Mouse (Mus musculus): ENCODE measurements at regions not wholly inside any gene's neighbourhood (a gene's known extent, or its start where the extent isn't known, plus 50 kb on each side); places are given as distances from the start of the nearest gene placed in this dataset.

DNA sequence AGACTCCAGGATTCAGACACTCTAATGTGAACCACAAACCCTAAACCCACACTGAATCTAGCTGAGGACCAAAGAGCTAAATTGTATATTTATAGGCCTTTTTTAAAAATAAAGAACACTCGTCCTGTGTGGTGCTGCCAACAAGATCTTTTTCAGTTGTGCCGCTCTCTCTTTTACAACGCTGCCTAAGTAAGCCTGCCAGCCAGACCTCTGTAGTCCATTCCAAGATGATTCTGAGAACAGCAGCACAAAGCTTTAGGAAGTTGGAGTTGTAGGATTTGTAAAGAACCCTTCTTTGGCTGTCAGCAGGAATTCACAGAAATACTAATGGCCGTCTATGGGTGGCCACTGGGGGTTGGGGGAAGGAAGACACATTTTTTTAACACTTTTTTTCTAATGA is 123.6 kb upstream of the Car8 start:
- no peak for ATAC-seq (ENCODE audit: low read depth)
- Histone ChIP-seq H3K9me3 (replicated peaks; ENCODE audit: control insufficient read depth, low read length) (no peaks in the 10 kb centered on the region), H3K9ac (ENCODE audit: low read depth, low read length) (no peak overlapping the region), H3K4me1 (ENCODE audit: control insufficient read depth, low read depth, low read length) (no peaks in the 10 kb centered on the region), H3K36me3 (ENCODE audit: control insufficient read depth, insufficient read depth) (no peaks in the 10 kb centered on the region), H3K27ac (ENCODE audit: low read length) (no peak overlapping the region), H3K4me3 (ENCODE audit: low read depth, low read length) (no peak overlapping the region), H3K4me2 (ENCODE audit: low read depth, low read length) (no peak overlapping the region), H3K27me3 (ENCODE audit: control insufficient read depth, insufficient read depth, low read depth, low read length) (no peaks in the 10 kb centered on the region)
- WGBS (ENCODE audit: insufficient replicate concordance) = 60% methylated on average over 4 of the region's 4 CpGs

DNA sequence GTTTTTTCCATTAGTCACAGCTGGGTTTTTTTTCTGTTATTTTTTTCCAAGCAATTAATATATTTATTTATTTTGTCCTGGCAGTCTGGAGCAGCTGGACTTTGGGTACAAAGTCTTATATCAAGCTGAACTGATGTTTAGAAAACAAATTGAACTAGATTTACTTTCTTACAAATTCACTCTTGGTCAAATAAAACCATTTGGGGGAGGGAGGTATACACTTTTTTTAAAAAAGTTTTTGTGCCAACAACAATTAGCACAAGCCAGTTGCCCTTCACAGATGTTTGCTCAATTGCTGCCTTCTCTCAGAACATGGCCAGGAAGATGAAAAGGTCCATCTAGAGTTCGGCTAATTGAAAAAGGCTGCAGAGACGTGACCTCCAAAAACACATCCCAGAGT is 123.1 kb upstream of the Car8 start:
- no peak overlapping the region for H3K4me2 ChIP-seq (ENCODE audit: low read depth, low read length)
- H3K27ac ChIP-seq (ENCODE audit: low read length) = no peak overlapping the region
- H3K9me3 ChIP-seq (replicated peaks; ENCODE audit: control insufficient read depth, low read length) = no peaks in the 10 kb centered on the region
- H3K36me3 ChIP-seq (ENCODE audit: control insufficient read depth, insufficient read depth) = no peaks in the 10 kb centered on the region
- WGBS (ENCODE audit: insufficient replicate concordance) = 41% methylated on average over 2 of the region's 2 CpGs
- H3K27me3 ChIP-seq (ENCODE audit: control insufficient read depth, insufficient read depth, low read depth, low read length) = no peaks in the 10 kb centered on the region
- H3K4me1 ChIP-seq (ENCODE audit: control insufficient read depth, low read depth, low read length) = no peaks in the 10 kb centered on the region
- ATAC-seq (ENCODE audit: low read depth) = no peak
- no peak overlapping the region for H3K9ac ChIP-seq (ENCODE audit: low read depth, low read length)
- no peak overlapping the region for H3K4me3 ChIP-seq (ENCODE audit: low read depth, low read length)

DNA sequence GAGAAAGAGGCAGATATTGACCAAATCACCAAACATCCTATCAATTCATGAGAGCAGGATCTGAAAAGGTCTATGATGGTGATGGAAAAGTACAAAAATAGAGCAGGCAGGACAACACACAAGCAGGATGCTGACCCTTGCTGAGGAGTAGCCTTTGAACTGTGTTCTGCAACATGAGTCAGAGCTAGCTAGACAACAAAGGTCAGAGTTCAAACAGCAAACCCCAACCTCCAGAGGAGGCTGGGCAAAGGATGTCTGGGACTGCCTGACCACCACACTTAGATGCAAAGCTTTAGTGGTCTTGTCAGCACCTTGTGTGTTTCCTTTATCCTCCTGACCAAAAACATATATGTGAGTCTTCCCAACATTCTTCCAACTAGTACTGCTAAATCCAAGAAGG is 122.5 kb upstream of the Car8 start:
- no peaks in the 10 kb centered on the region for H3K9me3 ChIP-seq (replicated peaks; ENCODE audit: control insufficient read depth, low read length)
- H3K27ac ChIP-seq (ENCODE audit: low read length) = no peak overlapping the region
- no peak overlapping the region for H3K4me3 ChIP-seq (ENCODE audit: low read depth, low read length)
- no peaks in the 10 kb centered on the region for H3K4me1 ChIP-seq (ENCODE audit: control insufficient read depth, low read depth, low read length)
- H3K9ac ChIP-seq (ENCODE audit: low read depth, low read length) = no peak overlapping the region
- H3K27me3 ChIP-seq (ENCODE audit: control insufficient read depth, insufficient read depth, low read depth, low read length) = no peaks in the 10 kb centered on the region
- ATAC-seq (ENCODE audit: low read depth) = peak; percentile 45; the same call in 1 of the 2 replicates
- no peaks in the 10 kb centered on the region for H3K36me3 ChIP-seq (ENCODE audit: control insufficient read depth, insufficient read depth)
- H3K4me2 ChIP-seq (ENCODE audit: low read depth, low read length) = no peak overlapping the region

- ATAC-seq (ENCODE audit: low read depth) = no peak
- H3K27ac ChIP-seq (ENCODE audit: low read length) = no peak overlapping the region
- no peak overlapping the region for H3K4me2 ChIP-seq (ENCODE audit: low read depth, low read length)
- H3K4me1 ChIP-seq (ENCODE audit: control insufficient read depth, low read depth, low read length) = no peaks in the 10 kb centered on the region
- H3K36me3 ChIP-seq (ENCODE audit: control insufficient read depth, insufficient read depth) = no peaks in the 10 kb centered on the region
- WGBS (ENCODE audit: insufficient replicate concordance) = 70% methylated on average over 1 of the region's 1 CpGs
- H3K27me3 ChIP-seq (ENCODE audit: control insufficient read depth, insufficient read depth, low read depth, low read length) = no peaks in the 10 kb centered on the region
- no peak overlapping the region for H3K9ac ChIP-seq (ENCODE audit: low read depth, low read length)
- no peak overlapping the region for H3K4me3 ChIP-seq (ENCODE audit: low read depth, low read length)
- no peaks in the 10 kb centered on the region for H3K9me3 ChIP-seq (replicated peaks; ENCODE audit: control insufficient read depth, low read length)
Observed at GRCm38 (mm10) chr4:8357443-8357842, 118.6 kb upstream of the Car8 start.

DNA sequence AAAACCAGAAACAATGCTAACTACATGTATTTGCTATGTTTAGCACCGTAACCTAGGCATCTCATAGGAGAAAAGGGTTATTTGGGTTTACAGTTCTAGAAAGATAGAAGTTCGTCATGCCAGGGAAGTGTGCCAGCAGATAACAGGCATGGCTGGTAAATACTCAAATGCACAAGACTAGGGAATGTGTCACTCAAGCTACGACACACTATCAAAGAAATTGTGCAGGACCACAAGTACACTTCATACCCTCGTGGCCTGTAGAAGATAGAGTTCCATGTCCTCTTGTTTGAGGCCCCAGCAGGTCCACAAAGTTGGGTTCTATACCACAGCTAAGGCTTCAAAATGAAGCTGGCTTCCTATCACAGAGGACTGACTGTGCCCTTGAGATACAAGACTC is 103.1 kb upstream of the Car8 start:
- Histone ChIP-seq H3K36me3 (ENCODE audit: control insufficient read depth, insufficient read depth) (no peaks in the 10 kb centered on the region), H3K27me3 (ENCODE audit: control insufficient read depth, insufficient read depth, low read depth, low read length) (no peaks in the 10 kb centered on the region), H3K27ac (ENCODE audit: low read length) (no peak overlapping the region), H3K9ac (ENCODE audit: low read depth, low read length) (no peak overlapping the region), H3K9me3 (replicated peaks; ENCODE audit: control insufficient read depth, low read length) (no peaks in the 10 kb centered on the region), H3K4me3 (ENCODE audit: low read depth, low read length) (no peak overlapping the region), H3K4me1 (ENCODE audit: control insufficient read depth, low read depth, low read length) (no peaks in the 10 kb centered on the region), H3K4me2 (ENCODE audit: low read depth, low read length) (no peak overlapping the region)
- 50% methylated on average over 4 of the region's 4 CpGs for WGBS (ENCODE audit: insufficient replicate concordance)
- no peak for ATAC-seq (ENCODE audit: low read depth)

DNA sequence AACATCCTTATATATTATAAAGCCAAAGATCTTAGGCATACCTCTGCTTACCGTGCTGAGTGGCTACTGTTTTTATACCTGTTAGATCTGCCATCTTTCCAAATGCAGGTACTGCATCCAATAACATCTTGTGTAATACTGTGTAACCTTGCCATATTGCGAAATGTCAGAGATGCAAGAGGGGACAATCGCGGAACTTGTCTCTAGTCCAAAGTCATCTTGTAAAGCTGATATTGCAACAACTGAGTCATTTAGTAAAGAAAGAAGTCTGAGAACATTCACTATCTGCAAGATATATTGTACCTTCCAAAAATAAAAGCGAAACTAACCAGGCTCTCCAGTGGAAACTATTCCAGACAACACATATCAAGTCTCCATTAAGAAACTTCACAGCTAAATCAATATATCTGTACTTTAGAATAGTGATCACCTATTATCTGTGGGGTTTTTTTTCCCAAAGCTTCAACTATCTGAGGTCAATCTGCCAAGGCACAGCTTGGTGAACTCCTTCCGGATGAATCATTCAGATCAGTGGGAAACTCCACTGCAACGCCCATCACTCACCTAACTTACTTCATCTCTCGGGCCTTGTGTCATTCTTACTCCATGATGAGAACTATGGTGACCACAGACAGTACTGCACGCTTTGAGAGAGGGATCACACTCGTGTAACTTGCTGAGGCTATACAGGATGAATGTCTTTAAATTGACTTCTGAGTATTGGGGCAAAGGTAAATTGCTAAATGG is 70.6 kb upstream of the Car8 start:
- Histone ChIP-seq H3K9ac (ENCODE audit: low read depth, low read length) (no peak overlapping the region), H3K27me3 (ENCODE audit: control insufficient read depth, insufficient read depth, low read depth, low read length) (no peaks in the 10 kb centered on the region), H3K27ac (ENCODE audit: low read length) (no peak overlapping the region), H3K4me2 (ENCODE audit: low read depth, low read length) (no peak overlapping the region), H3K4me3 (ENCODE audit: low read depth, low read length) (no peak overlapping the region), H3K36me3 (ENCODE audit: control insufficient read depth, insufficient read depth) (no peaks in the 10 kb centered on the region), H3K9me3 (replicated peaks; ENCODE audit: control insufficient read depth, low read length) (no peaks in the 10 kb centered on the region), H3K4me1 (ENCODE audit: control insufficient read depth, low read depth, low read length) (no peaks in the 10 kb centered on the region)
- 58% methylated on average over 10 of the region's 10 CpGs for WGBS (ENCODE audit: insufficient replicate concordance)
- ATAC-seq (ENCODE audit: low read depth) = peak; percentile 73

GRCm38 (mm10) chr4:8292563-8292962 is 53.7 kb upstream of the Car8 start:
- Histone ChIP-seq H3K9me3 (replicated peaks; ENCODE audit: control insufficient read depth, low read length) (no peaks in the 10 kb centered on the region), H3K9ac (ENCODE audit: low read depth, low read length) (no peak overlapping the region), H3K4me1 (ENCODE audit: control insufficient read depth, low read depth, low read length) (no peaks in the 10 kb centered on the region), H3K4me3 (ENCODE audit: low read depth, low read length) (no peak overlapping the region), H3K27me3 (ENCODE audit: control insufficient read depth, insufficient read depth, low read depth, low read length) (no peaks in the 10 kb centered on the region), H3K36me3 (ENCODE audit: control insufficient read depth, insufficient read depth) (no peaks in the 10 kb centered on the region), H3K4me2 (ENCODE audit: low read depth, low read length) (no peak overlapping the region), H3K27ac (ENCODE audit: low read length) (no peak overlapping the region)
- no peak for ATAC-seq (ENCODE audit: low read depth)
- 67% methylated on average over 1 of the region's 1 CpGs for WGBS (ENCODE audit: insufficient replicate concordance)

- 51% methylated on average over 11 of the region's 11 CpGs for WGBS (ENCODE audit: insufficient replicate concordance)
- ATAC-seq (ENCODE audit: low read depth) = no peak
- H3K9ac ChIP-seq (ENCODE audit: low read depth, low read length) = no peak overlapping the region
Observed at GRCm38 (mm10) chr4:8291528-8292492, 53.0 kb upstream of the Car8 start.

GRCm38 (mm10) chr4:8289901-8290300 is 51.1 kb upstream of the Car8 start:
- ATAC-seq (ENCODE audit: low read depth) = no peak
- WGBS (ENCODE audit: insufficient replicate concordance) = 34% methylated on average over 5 of the region's 5 CpGs
- Histone ChIP-seq H3K9ac (ENCODE audit: low read depth, low read length) (no peak overlapping the region), H3K27me3 (ENCODE audit: control insufficient read depth, insufficient read depth, low read depth, low read length) (no peaks in the 10 kb centered on the region), H3K27ac (ENCODE audit: low read length) (no peak overlapping the region), H3K9me3 (replicated peaks; ENCODE audit: control insufficient read depth, low read length) (no peaks in the 10 kb centered on the region), H3K4me3 (ENCODE audit: low read depth, low read length) (no peak overlapping the region), H3K4me2 (ENCODE audit: low read depth, low read length) (no peak overlapping the region), H3K4me1 (ENCODE audit: control insufficient read depth, low read depth, low read length) (no peaks in the 10 kb centered on the region), H3K36me3 (ENCODE audit: control insufficient read depth, insufficient read depth) (no peaks in the 10 kb centered on the region)

More at GRCm38 (mm10) chr4:8291528-8292492, 53.0 kb upstream of the Car8 start:
- H3K4me1 ChIP-seq (ENCODE audit: control insufficient read depth, low read depth, low read length) = no peaks in the 10 kb centered on the region
- H3K4me2 ChIP-seq (ENCODE audit: low read depth, low read length) = no peak overlapping the region
- no peaks in the 10 kb centered on the region for H3K27me3 ChIP-seq (ENCODE audit: control insufficient read depth, insufficient read depth, low read depth, low read length)
- no peak overlapping the region for H3K4me3 ChIP-seq (ENCODE audit: low read depth, low read length)
- H3K9me3 ChIP-seq (replicated peaks; ENCODE audit: control insufficient read depth, low read length) = no peaks in the 10 kb centered on the region
- H3K36me3 ChIP-seq (ENCODE audit: control insufficient read depth, insufficient read depth) = no peaks in the 10 kb centered on the region
- no peak overlapping the region for H3K27ac ChIP-seq (ENCODE audit: low read length)

Measured in liver, embryonic 16.5 days (tissue).